Mouse (Mus musculus): ENCODE measurements around the gene Trim71.
"Not testable (repeated sequence)": the region's sequence is repeated elsewhere in the genome, so short reads cannot be mapped to it uniquely, and the experiment has no call there.

Trim71 gene

DNA sequence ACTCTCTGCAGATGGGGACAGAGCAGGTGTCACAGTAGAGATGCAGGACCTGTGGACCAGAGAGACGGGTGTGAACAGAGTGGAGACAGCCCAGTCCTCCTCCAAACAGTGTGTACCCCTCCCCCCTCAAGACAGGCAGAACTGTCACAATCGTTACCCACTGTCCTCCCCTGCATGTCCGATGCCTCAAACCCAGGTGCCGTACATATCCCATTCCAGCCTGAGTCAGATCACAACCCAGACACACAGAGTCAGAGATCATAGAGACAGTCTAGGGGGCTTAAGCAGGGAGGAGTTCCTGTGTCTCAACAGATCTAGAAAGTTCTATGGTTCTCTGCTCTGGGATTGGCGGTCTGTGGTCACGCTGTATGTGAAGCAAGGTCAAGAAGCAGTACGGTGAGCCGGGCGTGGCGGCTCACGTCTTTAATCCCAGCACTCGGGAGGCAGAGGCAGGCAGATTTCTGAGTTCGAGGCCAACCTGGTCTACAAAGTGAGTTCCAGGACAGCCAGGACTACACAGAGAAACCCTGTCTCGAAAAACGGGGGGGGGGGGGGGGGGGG, 39.0 kb downstream of the Trim71 start:
- DNase-seq = no peak

DNA sequence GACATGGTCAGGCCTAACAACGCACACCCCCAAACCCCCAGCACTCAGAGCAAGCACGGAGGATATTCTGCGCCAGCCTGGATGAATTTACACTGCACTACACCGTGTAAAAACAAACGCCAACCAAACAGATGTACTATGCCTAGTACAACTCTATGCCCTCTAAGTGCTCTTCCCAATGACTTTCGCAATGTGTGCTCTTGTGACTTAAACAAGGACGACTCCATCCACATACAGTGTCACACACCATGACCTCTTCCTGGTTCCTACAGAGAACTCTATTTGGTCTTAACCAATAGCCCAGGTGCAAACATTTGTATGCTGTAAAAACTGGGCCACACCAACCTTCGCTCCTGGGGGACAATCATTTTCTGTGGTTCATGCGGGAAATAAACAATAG, 41.7 kb downstream of the Trim71 start:
- no peak for DNase-seq

DNA sequence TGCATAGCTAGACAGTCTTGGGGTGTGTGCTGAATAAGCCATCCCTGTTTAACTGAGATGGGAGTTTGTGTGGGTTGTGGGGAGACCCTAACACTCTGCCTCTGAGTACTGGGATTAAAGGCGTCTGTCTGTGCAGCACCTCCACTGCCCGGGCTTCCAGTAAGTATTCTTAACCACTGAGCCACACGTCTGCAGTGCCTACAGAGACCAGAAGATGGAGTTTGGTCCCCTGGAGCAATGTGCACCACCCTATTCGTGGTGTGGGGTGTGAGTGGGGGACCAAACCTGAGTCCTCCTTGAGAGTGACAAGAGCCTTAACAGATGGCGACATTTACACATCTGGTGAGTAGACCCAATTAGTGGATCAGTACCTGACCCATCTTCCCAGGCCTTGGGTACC, 42.1 kb downstream of the Trim71 start:
- DNase-seq = no peak

DNA sequence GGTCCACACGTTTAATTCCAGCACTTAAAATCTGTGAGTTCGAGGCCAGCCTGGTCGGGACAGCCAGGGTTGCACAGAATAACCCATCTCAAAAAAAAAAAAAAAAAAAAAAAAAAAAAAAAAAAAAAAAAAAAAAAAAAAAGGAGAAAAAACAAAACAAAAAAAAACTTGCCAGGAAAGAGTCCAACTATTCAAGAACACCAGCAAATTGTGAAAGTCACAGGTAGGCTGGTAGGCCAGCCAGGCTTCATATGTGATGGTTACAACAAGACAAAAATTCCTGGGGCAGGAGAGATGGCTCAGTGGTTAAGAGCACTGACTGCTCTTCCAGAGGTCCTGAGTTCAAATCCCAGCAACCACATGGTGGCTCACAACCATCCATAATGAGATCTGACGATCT, 43.6 kb downstream of the Trim71 start:
- not testable (repeated sequence) for DNase-seq

DNA sequence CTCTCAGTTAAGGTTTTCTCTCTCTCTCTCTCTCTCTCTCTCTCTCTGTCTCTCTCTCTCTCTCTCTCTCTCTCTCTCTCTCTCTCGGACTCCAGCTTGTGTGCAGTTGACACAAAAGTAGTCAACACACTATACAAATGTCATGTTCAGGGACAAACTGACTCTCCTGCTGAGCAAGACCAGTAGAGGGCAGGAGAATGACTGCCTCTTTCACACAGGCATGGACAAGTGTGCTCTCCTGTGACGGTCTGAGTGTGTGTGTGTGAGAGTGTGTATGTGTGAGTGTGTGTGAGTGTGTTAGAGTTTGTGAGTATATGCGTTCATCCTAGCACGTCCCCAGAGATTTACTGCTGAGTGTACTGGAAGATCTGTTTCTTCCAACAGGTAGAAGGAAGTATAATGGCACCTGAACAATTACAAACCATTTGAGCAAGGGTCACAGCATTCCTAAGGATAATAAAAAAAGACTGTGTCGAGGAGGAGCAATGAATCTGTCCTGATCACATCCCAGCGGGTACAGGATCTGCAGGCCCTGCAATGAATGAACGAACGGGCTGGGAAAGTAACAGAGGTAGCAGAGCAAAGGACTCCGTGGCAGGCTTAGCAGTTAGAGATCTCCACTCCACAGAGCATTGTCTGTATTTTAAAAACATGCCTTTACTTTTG, 45.2 kb downstream of the Trim71 start:
- DNase-seq = no peak

DNA sequence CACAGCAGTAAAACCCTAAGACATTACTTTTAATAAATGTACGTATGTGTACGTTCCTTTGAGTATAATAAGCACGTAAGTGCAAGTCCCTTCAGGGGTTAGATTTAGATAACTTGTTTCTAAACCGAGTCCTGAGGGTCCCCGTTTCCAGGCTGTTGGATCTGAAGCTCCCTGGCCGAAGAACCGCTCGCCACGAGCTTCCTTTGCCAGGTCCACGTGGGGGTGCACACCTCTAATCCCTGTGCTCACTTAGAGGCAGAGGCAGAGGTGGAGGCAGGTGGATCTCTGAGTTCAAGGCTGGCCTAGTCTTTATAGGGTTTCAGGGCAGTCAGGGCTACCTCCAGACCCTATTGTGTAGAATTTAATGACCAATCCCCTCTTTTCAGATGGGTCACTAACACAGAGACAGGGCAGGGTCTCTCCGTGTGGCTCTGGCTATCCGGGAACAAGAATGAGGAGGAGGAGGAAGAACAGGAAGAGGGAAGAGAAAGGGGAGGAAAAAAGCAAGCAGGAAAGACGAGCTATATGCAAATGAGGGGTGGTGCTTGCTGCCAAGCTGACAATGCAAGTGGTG, 46.2 kb downstream of the Trim71 start:
- DNase-seq = no peak

DNA sequence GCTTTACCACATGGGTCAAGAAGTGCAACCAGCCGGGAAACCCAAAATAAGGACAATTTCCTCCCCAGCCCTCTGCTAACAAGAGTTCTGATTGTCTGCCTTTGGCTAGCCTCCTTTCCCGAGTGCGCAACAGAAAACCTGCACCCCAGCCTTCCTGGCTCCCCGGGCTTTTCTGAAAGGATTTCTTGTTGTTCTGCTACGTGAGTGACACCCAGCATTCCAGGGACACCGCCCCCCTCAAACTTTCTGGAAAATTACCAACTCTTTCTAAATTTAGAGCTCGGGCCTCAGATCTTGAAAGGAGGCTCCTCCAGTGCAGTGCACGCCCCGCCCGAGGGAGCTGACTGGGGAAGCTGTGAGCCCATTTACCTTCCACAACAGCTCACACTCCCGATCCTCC, 48.8 kb downstream of the Trim71 start, which contains the start of gene C130032M10Rik:
Gene C130032M10Rik (plus strand): TSS at position 334 of the 400 bp plus-strand sequence.
- DNase-seq = no peak

DNA sequence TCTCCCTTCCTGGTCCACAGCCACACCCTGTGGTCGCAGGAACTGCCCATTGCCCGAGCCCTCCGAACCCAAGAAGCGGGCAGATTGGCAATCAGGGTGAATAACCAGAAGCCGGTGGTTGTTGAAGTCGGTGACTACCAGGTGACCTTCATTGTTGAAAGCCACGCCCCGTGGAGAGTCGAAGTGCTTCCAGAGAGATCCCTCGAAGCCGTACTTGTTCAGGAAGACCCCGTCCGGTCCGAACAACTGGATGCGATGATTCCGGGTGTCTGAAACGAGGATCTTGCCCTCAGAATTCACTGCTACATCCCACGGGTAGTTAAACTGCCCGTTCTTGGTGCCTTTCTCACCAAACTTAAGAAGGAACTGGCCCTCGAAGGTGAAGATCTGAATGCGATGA, 51.3 kb downstream of the Trim71 start:
- no peak for DNase-seq

DNA sequence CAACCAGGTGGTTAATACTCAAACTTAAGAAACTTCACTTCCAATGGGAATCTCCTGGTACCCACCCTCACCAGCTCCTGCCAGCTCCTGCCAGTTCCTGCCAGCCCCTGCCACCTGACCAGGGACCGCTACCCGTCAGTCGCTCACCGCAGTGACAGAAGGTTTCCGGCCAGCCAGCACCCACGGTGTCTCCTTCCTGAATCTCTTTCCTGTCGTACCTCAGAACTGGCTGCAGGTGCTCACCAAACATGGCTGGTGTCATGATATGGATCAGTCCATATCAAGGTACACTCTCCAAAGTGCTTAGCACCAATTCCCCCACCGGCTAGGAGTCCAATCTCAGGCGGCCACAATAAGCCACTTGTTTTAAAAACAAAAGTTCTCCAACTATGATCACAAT, 54.4 kb downstream of the Trim71 start:
- no peak for DNase-seq

DNA sequence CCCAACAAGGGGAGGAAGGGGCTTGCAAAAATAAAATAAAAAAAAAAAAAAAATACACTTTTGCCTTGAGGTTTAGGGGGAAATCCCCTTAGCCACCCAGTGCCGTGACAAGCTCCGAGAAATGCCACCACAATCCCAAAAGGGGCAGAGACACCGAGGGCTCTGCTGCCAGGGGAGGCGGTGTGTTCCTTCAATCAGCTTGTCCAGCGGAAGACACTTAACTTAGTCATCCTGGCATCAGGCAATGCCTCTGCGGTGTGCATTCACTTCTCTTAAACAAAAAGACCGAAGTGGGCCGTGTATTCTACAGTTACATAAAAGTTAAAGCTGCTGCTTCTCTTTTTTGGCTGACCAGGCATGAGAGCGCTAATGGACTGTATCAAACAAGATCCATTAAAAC, 56.7 kb downstream of the Trim71 start:
- DNase-seq = no peak

DNA sequence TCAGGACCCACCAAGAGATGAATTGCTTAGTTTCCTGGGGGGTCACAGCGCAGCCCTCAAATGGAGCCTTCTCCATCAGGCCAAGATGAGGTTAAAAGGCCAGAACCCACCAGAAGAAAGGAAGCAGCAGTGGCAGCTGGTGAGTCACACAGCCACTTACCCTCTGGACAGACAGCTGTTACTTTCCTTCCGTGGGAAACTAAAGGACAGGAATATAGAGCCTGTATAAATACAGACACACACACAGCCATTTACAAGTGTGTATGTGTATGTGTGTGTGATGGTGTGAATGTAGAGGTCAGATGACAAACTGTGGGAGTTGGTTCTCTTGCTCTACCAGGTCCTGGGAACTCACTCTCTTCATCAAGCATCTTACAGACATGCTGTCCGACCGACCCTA, 57.6 kb downstream of the Trim71 start:
- DNase-seq = no peak

DNA sequence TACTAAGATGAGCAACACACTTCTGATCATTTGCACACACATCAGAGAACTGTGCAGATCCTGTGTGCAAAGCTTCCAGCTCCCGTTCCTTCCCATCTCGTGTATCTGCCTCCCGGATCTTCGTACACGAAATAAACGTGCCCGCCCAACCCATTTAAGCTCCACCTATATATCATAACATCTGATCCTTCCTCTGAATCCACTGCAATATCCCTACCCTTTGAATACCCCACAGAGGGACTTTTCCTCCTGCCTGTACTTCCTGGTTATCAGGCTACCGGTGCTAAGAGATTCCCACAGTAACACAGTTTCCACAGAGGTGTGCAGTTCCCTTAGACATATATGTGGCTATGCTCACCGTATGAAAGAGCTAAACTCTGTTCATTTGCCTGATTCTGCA, 59.4 kb downstream of the Trim71 start, which contains the start of gene Ccr4:
Gene Ccr4 (minus strand): TSS at position 101 of the 400 bp plus-strand sequence.
- no peak for DNase-seq

DNA sequence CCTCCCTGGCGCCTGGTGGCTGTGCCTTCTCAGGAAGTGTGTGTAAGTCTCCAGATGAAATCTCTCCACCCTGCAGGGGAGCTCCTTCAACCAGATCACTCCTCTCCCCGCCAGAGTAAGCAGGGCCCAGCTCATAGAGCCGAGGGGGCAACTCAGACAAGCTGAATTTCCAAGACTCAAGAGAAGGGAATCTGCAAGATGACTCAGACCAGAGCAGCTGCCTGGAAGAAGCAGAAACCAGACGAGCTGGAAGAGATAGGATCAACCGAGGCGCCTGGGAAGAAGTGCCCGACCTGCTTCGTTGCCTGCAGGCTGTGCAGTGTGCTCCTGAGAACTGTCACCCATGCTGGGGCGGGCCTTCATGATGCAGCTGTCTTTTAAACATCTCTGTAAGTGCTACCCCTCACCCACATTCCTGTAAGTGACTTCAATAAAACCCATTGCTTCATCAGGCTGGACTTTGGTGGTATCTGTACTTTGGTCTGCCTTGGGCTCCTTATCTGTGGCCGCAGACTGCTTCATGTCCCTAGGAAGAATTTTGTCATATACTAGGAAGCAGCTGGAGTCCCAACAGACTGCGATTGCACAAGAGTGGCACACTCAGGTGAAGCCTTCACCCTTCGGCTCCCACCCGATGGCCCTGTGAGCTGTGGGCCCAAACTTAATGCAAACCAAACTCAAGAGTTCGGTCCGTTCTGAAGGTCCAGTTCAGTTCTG, 61.3 kb downstream of the Trim71 start:
- no peak for DNase-seq

DNA sequence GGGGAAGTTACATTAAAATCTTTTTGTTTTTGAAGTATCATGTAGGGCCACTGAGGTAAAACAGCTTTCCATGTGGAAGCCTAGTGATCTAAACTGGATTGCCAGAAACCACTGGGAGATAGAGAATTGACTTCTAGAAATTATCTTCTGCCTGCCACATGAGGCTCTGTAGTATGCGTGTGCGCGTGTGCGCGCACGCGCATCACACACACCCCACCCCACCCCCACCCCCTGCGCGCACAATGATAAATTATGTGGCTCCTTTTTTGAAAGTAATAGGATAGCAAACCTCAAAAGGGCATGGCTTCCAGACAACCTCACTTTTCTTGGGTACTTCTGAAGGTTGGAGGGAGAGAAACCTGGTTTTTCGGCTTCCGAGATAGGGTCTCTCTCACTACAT, 62.3 kb downstream of the Trim71 start:
- no peak for DNase-seq

DNA sequence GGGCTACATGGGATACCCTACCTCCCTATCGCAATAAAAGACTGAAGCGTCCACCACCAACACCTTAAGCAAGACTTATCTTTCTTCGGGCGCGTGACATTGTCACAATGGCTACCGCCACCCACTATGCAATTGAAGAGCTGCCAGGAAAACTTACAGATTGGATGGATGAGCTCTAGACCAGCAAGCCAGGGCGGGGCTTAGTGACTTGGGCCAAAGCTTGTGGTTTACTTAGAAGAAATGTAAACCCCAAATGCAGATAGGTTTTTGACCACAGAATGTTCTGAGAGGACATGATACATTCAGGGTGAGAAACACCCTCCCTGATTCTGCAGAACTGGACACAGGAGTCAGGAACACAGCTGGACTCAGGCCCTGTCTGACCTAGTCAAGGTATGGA, 63.1 kb downstream of the Trim71 start:
- no peak for DNase-seq

DNA sequence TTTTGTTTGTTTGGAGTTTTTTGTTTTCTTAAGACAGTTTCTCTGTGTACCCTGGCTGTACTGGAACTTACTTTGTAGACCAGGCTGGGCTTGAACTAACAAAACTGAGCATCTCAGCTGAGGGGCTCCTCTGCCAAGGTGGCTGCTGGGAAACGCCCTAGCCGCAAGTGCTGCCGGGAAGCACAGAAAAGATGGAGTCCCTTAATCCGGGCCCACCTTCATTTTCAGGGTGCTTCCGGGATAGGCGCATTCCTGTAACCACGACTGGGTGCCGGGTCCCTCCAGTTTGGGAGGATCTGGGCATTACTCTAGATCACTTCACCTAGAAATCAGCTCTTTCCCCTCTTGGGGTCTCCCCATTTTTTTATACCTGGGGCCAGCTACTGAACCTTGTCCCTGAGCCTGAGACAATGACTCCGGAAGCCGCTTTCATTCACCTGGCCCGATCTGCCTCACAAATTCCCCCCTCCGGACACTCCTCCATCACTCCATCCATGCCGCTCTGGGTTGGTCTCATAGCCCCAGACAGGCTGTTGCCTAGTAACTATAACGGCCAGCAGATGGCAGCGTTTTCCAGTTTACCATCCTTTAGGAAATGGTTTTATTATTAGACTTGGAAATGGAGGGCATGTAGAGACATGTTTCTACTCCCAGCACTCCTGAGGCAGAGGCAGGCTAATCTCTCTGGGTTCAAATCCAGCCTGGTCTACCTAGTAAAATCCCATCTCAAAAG, 64.2 kb downstream of the Trim71 start:
- DNase-seq = peak; percentile 71 to 83

DNA sequence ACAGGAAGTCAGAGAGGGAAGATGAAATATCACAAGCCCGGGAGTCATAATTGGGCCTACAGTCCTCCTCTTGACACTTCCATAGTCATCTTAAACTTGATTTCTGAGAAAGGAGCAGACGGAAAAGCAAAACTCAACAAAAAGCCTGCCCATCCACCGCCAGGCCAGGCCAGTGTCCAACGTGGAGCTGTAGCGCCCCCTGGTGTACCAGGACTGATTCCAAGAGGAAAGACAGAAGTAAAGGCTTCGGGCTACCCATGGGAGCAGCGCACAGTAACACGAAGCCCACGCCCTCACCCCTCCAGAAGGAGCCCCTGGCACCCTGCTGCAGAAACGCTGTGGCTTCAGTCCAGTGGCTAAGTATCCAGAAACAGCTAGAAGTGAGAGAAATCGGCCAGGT, 66.0 kb downstream of the Trim71 start:
- DNase-seq = peak; percentile 87 to 96

DNA sequence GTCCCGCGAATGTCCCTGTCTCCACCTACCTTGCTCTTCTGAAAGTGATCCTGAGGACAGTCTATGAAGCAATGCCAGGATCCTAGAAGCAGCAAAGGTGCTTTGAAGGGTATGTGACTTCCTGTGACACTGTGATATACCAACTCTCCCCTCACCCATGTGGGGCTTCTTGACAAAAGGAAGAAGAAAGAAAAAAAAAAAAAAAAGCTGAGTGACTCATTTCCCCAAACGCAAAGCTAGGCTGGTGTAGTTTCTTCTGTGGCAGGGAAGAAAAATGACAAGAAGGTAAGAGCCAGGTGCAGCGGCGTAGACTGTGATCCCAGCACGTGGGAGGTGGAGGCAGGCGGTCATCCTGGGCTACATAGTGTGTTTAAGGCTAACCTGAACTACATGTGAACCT, 67.7 kb downstream of the Trim71 start:
- no peak for DNase-seq

DNA sequence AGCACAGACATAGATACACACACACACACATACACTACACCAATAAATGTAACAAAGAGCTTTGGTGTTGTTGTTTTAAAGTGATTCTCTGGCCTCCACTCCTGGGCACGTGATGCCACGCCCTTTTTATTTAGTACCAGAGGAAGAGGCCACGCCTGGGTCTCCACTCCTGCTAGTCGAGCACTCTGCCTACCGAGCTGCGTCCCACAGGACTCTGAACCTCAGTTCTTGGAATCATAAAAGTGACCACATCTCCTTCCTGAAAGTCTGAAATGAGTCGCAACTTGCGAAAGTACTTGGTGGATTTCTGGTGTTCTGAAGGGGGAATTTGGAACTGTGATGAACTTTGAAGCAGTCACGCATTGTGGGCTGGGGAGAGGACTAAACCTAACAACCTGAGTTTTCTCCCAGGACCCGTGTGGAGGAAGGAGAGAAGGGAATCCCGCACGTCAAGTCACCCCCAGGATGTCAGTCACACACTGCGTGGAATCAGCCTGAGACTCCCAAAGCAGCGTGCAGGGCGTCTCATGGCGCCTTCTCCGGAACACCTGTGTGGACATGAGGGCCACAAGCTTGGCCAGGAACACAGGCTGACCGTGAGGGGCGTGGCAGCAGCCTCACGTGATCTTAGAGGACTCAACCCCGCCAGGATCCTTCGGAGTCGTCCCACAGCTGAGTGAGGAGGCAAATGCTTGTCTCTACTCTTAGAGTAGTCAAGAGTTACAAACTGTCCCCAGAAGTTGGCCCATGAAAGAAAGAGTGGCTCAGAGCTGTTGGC, 76.5 kb downstream of the Trim71 start:
- no peak for DNase-seq

DNA sequence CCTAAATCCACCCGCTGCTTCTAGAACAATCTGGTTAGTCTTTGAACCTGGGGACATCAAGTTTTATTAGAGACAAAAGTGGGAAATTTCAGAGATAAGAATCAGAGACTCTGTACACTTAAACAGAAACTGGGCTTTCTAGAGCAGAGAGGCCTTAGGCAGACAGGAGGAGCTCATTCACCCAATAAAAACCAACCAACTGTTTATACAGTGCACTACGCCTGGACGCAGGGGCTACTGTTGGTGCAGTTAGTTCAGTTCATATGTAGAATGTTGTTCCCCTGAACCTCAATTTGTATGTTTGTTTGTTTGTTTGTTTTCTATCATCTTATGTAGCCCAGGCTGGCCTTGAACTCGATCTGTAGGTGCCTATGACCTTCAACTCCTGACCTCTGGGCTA, 77.4 kb downstream of the Trim71 start:
- no peak for DNase-seq

DNA sequence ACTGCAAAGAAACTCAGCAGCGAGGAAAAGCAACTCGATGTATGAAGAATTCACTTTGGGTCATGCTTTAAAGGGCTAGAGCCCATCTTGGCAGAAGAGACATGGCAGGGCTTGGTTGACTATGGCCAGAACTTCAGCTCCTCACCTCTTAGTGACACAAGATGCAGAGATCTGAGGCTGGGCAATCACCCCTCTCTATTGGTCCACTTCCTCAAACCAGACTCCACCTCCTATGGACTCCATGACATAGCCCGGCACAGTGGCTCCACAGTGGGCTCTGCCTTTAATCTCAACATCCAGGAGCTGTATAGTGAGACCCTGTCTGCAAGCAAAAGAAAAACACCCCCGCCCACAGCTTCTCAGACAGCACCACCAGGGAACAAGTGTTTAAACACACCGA, 79.4 kb downstream of the Trim71 start:
- DNase-seq = no peak

DNA sequence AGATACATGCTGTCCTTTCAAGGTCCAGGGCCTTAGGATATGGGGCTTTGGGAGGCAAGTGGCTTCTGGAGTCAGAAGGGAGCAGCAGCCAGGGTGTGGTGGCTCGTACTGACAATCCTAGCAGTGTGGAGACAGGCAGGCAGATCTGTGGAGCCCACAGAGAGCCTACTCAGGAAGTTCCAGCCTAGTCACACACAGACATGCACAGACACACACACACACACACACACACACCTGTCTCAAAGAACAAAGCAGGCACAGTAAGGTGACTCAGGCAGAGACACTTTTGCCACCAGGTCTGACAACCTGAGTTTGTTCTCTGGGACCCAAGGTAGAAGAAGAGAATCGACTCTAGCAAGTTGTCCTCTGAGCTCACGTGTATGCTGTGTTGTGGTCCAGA, 83.2 kb downstream of the Trim71 start:
- no peak for DNase-seq

All from cerebellum, postnatal 14 days (tissue).